Mouse (Mus musculus) megakaryocyte, embryonic 14.5 days (primary cell): ENCODE data around the gene Gata3.

ENCODE experiments used
- FLI1 ChIP-seq: IDR thresholded peaks from 2 replicates; pipeline ENCODE4 v1.6.1; 2012; ENCODE audit warnings: low read length, inconsistent platforms, mixed read lengths
- GATA1 ChIP-seq: IDR thresholded peaks from 3 replicates; pipeline ENCODE4 v1.6.1; 2012; ENCODE audit warnings: mixed read lengths, low read length, inconsistent platforms, borderline replicate concordance

GRCm38 (mm10) chr2:9852851-9853576 is 36.8 kb downstream of the Gata3 start:
- TF ChIP-seq GATA1: no peak
- TF ChIP-seq FLI1: no peak
